Mouse (Mus musculus) heart, embryonic 16.5 days (tissue): ENCODE data around the gene Prpf31. TPM values are rescaled to one million over a fixed set of nuclear protein-coding genes. Genes with fewer than 3 reads are reported as not detected.

Experiments used
- ATAC-seq: fragments of 200-750 bp; cut with Nextera tagmentation; replicated peaks from 2 replicates; pipeline ENCODE4 v1.8.0; 2017; ENCODE audit warnings: moderate number of reproducible peaks; ENCODE audit not compliant: insufficient read depth, low FRiP score; ENCODE audit errors: extremely low read depth
- H3K27ac ChIP-seq: fragments of 300-500 bp; sonication (generic); 2 replicates; pipeline ENCODE4 v1.5.1; 2014; ENCODE audit warnings: mild to moderate bottlenecking, low read length, control low read depth, moderate library complexity
- H3K27me3 ChIP-seq: fragments of 300-500 bp; sonication (generic); 2 replicates; pipeline ENCODE4 v1.6.1; 2014; ENCODE audit warnings: low read length, mixed read lengths; ENCODE audit not compliant: control insufficient read depth, insufficient read depth
- H3K36me3 ChIP-seq: fragments of 300-500 bp; sonication (generic); 2 replicates; pipeline ENCODE4 v1.6.1; 2014; ENCODE audit not compliant: control insufficient read depth, insufficient read depth
- H3K4me1 ChIP-seq: fragments of 300-500 bp; sonication (generic); 2 replicates; pipeline ENCODE4 v1.6.1; 2014; ENCODE audit warnings: low read length, mixed read lengths; ENCODE audit not compliant: control insufficient read depth, insufficient read depth
- H3K4me2 ChIP-seq: fragments of 300-500 bp; sonication (generic); 2 replicates; pipeline ENCODE4 v1.6.1; 2014; ENCODE audit warnings: low read depth, mild to moderate bottlenecking, control low read depth, low read length
- H3K4me3 ChIP-seq: fragments of 300-500 bp; sonication (generic); 2 replicates; pipeline ENCODE4 v1.5.1; 2014; ENCODE audit warnings: mild to moderate bottlenecking, control low read depth, low read length
- H3K9ac ChIP-seq: fragments of 300-500 bp; sonication (generic); 2 replicates; pipeline ENCODE4 v1.6.1; 2014; ENCODE audit warnings: low read length, control low read depth
- H3K9me3 ChIP-seq: fragments of 300-500 bp; sonication (generic); replicated peaks from 2 replicates; pipeline ENCODE4 v1.6.1; 2016; ENCODE audit warnings: low read length; ENCODE audit not compliant: control insufficient read depth
- WGBS: fragments of 180-500 bp; shearing (Covaris S2); extraction: QIAGEN DNeasy Blood & Tissue Kit; methylation state at CpG from one replicate; pipeline ENCODE4 v1.1.7; 2014; 5-methylcytosine and 5-hydroxymethylcytosine counted together
- polyA plus RNA-seq: library from polyadenylated mRNA; unstranded; fragments of >200 nt; fragmentation: Nextera tagmentation; extraction: Ambion mirVana; gene quantifications from 2 replicates; pipeline ENCODE4 v1.2.1, GENCODE M21; 2015

The Prpf31 gene
- polyA plus RNA-seq, 1 experiment from 2014 or later, result 62.2 TPM

GRCm38 (mm10) chr7:3644672-3645487 is 15.1 kb downstream of the Prpf31 start, which contains the start of gene Cnot3:
Gene Cnot3, plus strand, starts transcription at chr7:3645268.
- H3K4me3 ChIP-seq, result peak within 1 kb of the TSS; percentile 95
- no peaks in the 10 kb centered on the region for H3K9me3 ChIP-seq
- WGBS, result under 1% methylated on average over 58 of the region's 58 CpGs
- H3K27ac ChIP-seq, result peak within 1 kb of the TSS; percentile 95
- peaks cover 11% of the 10 kb centered on the region for H3K36me3 ChIP-seq
- peaks cover 33% of the 10 kb centered on the region for H3K4me1 ChIP-seq
- peak within 1 kb of the TSS; percentile 89 for H3K4me2 ChIP-seq
- H3K9ac ChIP-seq, result peak within 1 kb of the TSS; percentile 99
- ATAC-seq, result peak; percentile 97
- H3K27me3 ChIP-seq, result no peaks in the 10 kb centered on the region

GRCm38 (mm10) chr7:3645488-3646025 is 15.8 kb downstream of the Prpf31 start:
- peak; percentile 1; the same call in 1 of the 2 replicates for ATAC-seq
- WGBS, result under 1% methylated on average over 41 of the region's 58 CpGs
- H3K4me1 ChIP-seq, result peaks cover 33% of the 10 kb centered on the region

GRCm38 (mm10) chr7:3646188-3646587 is 16.4 kb downstream of the Prpf31 start:
- H3K36me3 ChIP-seq, result peaks cover 12% of the 10 kb centered on the region
- WGBS, result 6% methylated on average over 9 of the region's 9 CpGs

More at GRCm38 (mm10) chr7:3645488-3646025, 15.8 kb downstream of the Prpf31 start:
- H3K36me3 ChIP-seq, result peaks cover 10% of the 10 kb centered on the region
- peak overlapping the region; percentile 95 for H3K27ac ChIP-seq
- peak overlapping the region; percentile 89 for H3K4me2 ChIP-seq
- no peaks in the 10 kb centered on the region for H3K9me3 ChIP-seq
- peak overlapping the region; percentile 99 for H3K9ac ChIP-seq
- no peaks in the 10 kb centered on the region for H3K27me3 ChIP-seq
- peak overlapping the region; percentile 95 for H3K4me3 ChIP-seq

GRCm38 (mm10) chr7:3646641-3647040 is 16.9 kb downstream of the Prpf31 start:
- no peak for ATAC-seq
- H3K36me3 ChIP-seq, result peaks cover 14% of the 10 kb centered on the region
- WGBS, result 51% methylated on average over 4 of the region's 4 CpGs

More at GRCm38 (mm10) chr7:3646188-3646587, 16.4 kb downstream of the Prpf31 start:
- Histone ChIP-seq H3K4me3 (peak overlapping the region; percentile 95), H3K27me3 (no peaks in the 10 kb centered on the region), H3K4me2 (peak overlapping the region; percentile 89), H3K27ac (no peak overlapping the region; the same call in 1 of the 2 replicates), H3K9me3 (no peaks in the 10 kb centered on the region), H3K4me1 (peaks cover 33% of the 10 kb centered on the region), H3K9ac (peak overlapping the region; percentile 99)
- ATAC-seq, result no peak

GRCm38 (mm10) chr7:3656966-3657365 is 27.2 kb downstream of the Prpf31 start:
- H3K4me1 ChIP-seq, result no peaks in the 10 kb centered on the region
- no peak overlapping the region for H3K4me2 ChIP-seq
- WGBS, result 71% methylated on average over 4 of the region's 4 CpGs
- no peaks in the 10 kb centered on the region for H3K27me3 ChIP-seq
- H3K27ac ChIP-seq, result no peak overlapping the region
- H3K9me3 ChIP-seq, result no peaks in the 10 kb centered on the region
- no peak for ATAC-seq
- peaks cover 88% of the 10 kb centered on the region for H3K36me3 ChIP-seq
- H3K4me3 ChIP-seq, result no peak overlapping the region
- no peak overlapping the region for H3K9ac ChIP-seq

More at GRCm38 (mm10) chr7:3646641-3647040, 16.9 kb downstream of the Prpf31 start:
- Histone ChIP-seq H3K4me2 (peak overlapping the region; percentile 89), H3K9me3 (no peaks in the 10 kb centered on the region), H3K27me3 (no peaks in the 10 kb centered on the region), H3K4me3 (peak overlapping the region; percentile 95), H3K4me1 (peaks cover 33% of the 10 kb centered on the region), H3K27ac (no peak overlapping the region), H3K9ac (peak overlapping the region; percentile 99)

- H3K4me1 ChIP-seq, result peaks cover 4% of the 10 kb centered on the region
- H3K4me2 ChIP-seq, result no peak overlapping the region
- H3K36me3 ChIP-seq, result peaks cover 84% of the 10 kb centered on the region
- no peak overlapping the region for H3K27ac ChIP-seq
- ATAC-seq, result no peak
- WGBS, result 94% methylated on average over 14 of the region's 14 CpGs
- no peak overlapping the region for H3K4me3 ChIP-seq
- H3K27me3 ChIP-seq, result no peaks in the 10 kb centered on the region
- H3K9ac ChIP-seq, result no peak overlapping the region
- no peaks in the 10 kb centered on the region for H3K9me3 ChIP-seq
Measured at GRCm38 (mm10) chr7:3658578-3658977, 28.8 kb downstream of the Prpf31 start.

GRCm38 (mm10) chr7:3664524-3665214 is 34.9 kb downstream of the Prpf31 start:
- peak overlapping the region; percentile 94 for H3K27ac ChIP-seq
- no peaks in the 10 kb centered on the region for H3K27me3 ChIP-seq
- peak overlapping the region; percentile 87 for H3K4me2 ChIP-seq
- H3K9ac ChIP-seq, result peak overlapping the region; percentile 87
- 26% methylated on average over 15 of the region's 15 CpGs for WGBS
- ATAC-seq, result peak; percentile 38
- peaks cover 31% of the 10 kb centered on the region for H3K36me3 ChIP-seq
- H3K4me3 ChIP-seq, result peak overlapping the region; percentile 79
- no peaks in the 10 kb centered on the region for H3K9me3 ChIP-seq
- H3K4me1 ChIP-seq, result peaks cover 28% of the 10 kb centered on the region

- Histone ChIP-seq H3K4me2 (peak within 1 kb of the TSS; percentile 87), H3K27ac (peak within 1 kb of the TSS; percentile 94), H3K4me3 (peak within 1 kb of the TSS; percentile 79), H3K9me3 (no peaks in the 10 kb centered on the region), H3K36me3 (peaks cover 23% of the 10 kb centered on the region), H3K4me1 (peaks cover 28% of the 10 kb centered on the region), H3K9ac (peak within 1 kb of the TSS; percentile 87), H3K27me3 (no peaks in the 10 kb centered on the region)
- WGBS, result 2% methylated on average over 45 of the region's 45 CpGs
- peak; percentile 99 for ATAC-seq
Measured at GRCm38 (mm10) chr7:3665215-3666114, 35.7 kb downstream of the Prpf31 start, which contains the start of gene Leng1. Gene Leng1, minus strand, starts transcription at chr7:3665840.
